Mouse (Mus musculus) kidney, adult 2 months (tissue): ENCODE results near the gene Spns2. TPM values are rescaled to one million over a fixed set of nuclear protein-coding genes. Genes with fewer than 3 reads are reported as not detected.

Experiments
- DNase-seq: peaks from one replicate; pipeline ENCODE4 v3.0.0; 2021
- H3K27ac ChIP-seq: fragments of 200-500 bp; 2 replicates; pipeline ENCODE4 v1.5.1; 2012; ENCODE audit warnings: low read depth, low read length, control low read depth, inconsistent platforms; ENCODE audit not compliant: insufficient read depth
- H3K27me3 ChIP-seq: fragments of 200-500 bp; replicated peaks from 2 replicates; pipeline ENCODE4 v1.6.1; 2012; ENCODE audit warnings: mild to moderate bottlenecking, moderate library complexity, low read length, inconsistent platforms; ENCODE audit not compliant: control insufficient read depth, insufficient read depth
- H3K36me3 ChIP-seq: fragments of 200-500 bp; 2 replicates; pipeline ENCODE4 v1.6.1; 2012; ENCODE audit warnings: mild to moderate bottlenecking, moderate library complexity, low read length, inconsistent platforms; ENCODE audit not compliant: control insufficient read depth, insufficient read depth
- H3K4me1 ChIP-seq: fragments of 200-500 bp; 2 replicates; pipeline ENCODE4 v1.6.1; 2011; ENCODE audit warnings: low read length; ENCODE audit not compliant: control insufficient read depth, insufficient read depth
- H3K4me3 ChIP-seq: fragments of 200-500 bp; 2 replicates; pipeline ENCODE4 v1.5.1; 2011; ENCODE audit warnings: mild to moderate bottlenecking, low read depth, low read length, control low read depth; ENCODE audit not compliant: insufficient read depth
- CTCF ChIP-seq: fragments of 200-500 bp; conservative IDR thresholded peaks from 2 replicates; pipeline ENCODE4 v1.5.1; 2011; ENCODE audit warnings: low read depth, mild to moderate bottlenecking, control low read depth, low read length, moderate library complexity, mixed read lengths; ENCODE audit not compliant: insufficient read depth, insufficient read length
- POLR2A ChIP-seq: fragments of 200-500 bp; IDR thresholded peaks from one replicate; pipeline ENCODE4 v1.6.1; 2011; ENCODE audit warnings: low read depth, low read length, control low read depth
- WGBS: fragments of 180-500 bp; shearing (Covaris S2); methylation state at CpG from one replicate; pipeline ENCODE4 v1.1.7; 2018; 5-methylcytosine and 5-hydroxymethylcytosine counted together
- polyA plus RNA-seq: library from polyadenylated mRNA; depleted of rRNA; stranded (reverse); fragments of >200 nt; gene quantifications from 2 replicates; pipeline ENCODE4 v1.2.3, GENCODE M21; 2012

The Spns2 gene
- polyA plus RNA-seq, 1 experiment = 102 TPM

DNA sequence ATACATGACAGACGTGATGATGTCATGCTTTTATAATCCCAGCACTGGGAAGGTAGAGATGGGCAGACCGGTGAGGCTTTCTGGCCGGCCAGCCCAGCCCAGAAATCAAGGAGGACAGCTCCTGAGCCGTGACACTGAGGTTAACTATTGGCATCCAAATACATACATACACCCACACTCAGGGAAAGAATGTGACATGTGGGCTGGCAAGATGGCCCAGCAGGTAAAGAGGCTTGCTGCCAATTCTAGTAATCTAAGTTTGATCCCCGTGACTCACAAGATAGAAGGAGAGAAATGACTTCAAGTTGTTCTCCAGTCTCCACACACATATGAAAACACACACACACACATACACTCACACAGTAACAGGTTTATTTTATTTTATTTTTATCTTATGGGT is 41.4 kb upstream of the Spns2 start:
- DNase-seq = no peak
- TF ChIP-seq POLR2A = no peak
- TF ChIP-seq CTCF = no peak
- 75% methylated on average over 5 of the region's 5 CpGs for WGBS

DNA sequence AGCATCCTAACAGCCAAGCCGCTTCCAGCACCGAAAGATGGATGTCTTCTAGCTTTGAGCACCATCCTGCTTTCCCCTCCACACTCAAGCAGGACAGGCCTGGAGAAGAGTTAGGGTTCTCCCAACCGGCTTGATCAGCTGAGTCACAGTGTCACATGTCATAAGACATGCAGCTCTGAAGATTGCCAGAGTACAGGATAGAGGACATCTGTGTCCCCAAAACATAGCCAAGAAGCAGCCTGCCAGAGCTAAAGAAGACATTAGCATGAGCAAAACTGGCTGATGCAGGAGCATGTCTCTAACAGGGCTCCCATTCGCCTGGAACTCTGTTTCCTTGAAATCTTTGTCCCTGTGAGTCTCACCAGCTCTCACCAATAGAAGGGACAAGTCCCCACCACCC is 36.5 kb upstream of the Spns2 start:
- Histone ChIP-seq H3K27me3 (no peaks in the 10 kb centered on the region), H3K27ac (no peak overlapping the region), H3K4me3 (no peak overlapping the region), H3K4me1 (peaks cover 9% of the 10 kb centered on the region), H3K36me3 (no peaks in the 10 kb centered on the region)
- no peak for TF ChIP-seq POLR2A
- no peak for TF ChIP-seq CTCF
- WGBS = 88% methylated on average over 4 of the region's 4 CpGs
- no peak for DNase-seq

More for the DNA sequence above, 41.4 kb upstream of the Spns2 start:
- Histone ChIP-seq H3K27me3 (no peaks in the 10 kb centered on the region), H3K4me1 (no peaks in the 10 kb centered on the region), H3K4me3 (no peak overlapping the region), H3K36me3 (no peaks in the 10 kb centered on the region), H3K27ac (no peak overlapping the region)

DNA sequence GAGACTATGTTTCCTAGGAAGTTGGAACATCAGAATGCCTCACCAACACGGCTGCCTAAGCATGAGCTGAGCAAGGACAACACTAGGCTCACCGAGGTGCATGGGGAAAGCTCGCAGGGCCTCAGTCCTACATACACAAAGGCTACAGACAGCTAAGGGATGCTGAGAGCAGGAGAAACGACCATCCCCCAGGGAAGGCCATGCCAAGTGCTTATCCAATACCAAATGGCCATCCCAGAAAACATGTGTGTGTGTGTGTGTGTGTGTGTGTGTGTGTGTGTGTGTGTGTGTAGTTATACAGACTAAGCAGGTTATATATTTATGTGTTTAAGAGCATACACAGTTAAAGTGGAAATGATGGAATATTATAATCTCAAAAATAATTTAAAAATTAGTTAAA is 34.0 kb upstream of the Spns2 start:
- Histone ChIP-seq H3K4me1 (peaks cover 9% of the 10 kb centered on the region), H3K27ac (no peak overlapping the region), H3K4me3 (no peak overlapping the region), H3K36me3 (no peaks in the 10 kb centered on the region), H3K27me3 (no peaks in the 10 kb centered on the region)
- no peak for DNase-seq
- TF ChIP-seq POLR2A (no peak), CTCF (no peak)
- 81% methylated on average over 4 of the region's 4 CpGs for WGBS

DNA sequence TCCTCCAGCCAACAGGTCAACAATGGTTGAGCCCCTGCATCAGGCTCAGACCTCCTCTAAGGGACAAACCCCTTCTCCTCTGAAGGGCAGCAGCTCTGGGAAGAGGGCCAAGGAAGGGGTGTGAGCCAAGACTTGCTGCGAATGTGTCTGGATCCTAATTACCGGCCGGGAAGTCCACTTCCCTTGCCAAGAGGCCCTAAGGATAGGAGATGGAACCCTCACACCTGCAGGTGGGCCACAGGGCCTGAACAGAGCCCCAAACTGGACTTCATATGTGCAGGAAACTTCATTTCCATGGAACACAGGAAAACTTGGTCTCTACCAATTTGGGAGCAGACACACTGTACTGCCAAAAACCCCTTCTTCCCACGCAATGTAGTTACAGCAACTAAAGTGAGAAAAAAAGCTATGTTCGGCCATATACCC is 32.9 kb upstream of the Spns2 start:
- no peak overlapping the region for H3K27ac ChIP-seq
- H3K4me3 ChIP-seq = no peak overlapping the region
- DNase-seq = peak; percentile 78
- H3K36me3 ChIP-seq = no peaks in the 10 kb centered on the region
- peaks cover 9% of the 10 kb centered on the region for H3K4me1 ChIP-seq
- 32% methylated on average over 5 of the region's 5 CpGs for WGBS
- H3K27me3 ChIP-seq = no peaks in the 10 kb centered on the region
- TF ChIP-seq CTCF = no peak
- TF ChIP-seq POLR2A = no peak

DNA sequence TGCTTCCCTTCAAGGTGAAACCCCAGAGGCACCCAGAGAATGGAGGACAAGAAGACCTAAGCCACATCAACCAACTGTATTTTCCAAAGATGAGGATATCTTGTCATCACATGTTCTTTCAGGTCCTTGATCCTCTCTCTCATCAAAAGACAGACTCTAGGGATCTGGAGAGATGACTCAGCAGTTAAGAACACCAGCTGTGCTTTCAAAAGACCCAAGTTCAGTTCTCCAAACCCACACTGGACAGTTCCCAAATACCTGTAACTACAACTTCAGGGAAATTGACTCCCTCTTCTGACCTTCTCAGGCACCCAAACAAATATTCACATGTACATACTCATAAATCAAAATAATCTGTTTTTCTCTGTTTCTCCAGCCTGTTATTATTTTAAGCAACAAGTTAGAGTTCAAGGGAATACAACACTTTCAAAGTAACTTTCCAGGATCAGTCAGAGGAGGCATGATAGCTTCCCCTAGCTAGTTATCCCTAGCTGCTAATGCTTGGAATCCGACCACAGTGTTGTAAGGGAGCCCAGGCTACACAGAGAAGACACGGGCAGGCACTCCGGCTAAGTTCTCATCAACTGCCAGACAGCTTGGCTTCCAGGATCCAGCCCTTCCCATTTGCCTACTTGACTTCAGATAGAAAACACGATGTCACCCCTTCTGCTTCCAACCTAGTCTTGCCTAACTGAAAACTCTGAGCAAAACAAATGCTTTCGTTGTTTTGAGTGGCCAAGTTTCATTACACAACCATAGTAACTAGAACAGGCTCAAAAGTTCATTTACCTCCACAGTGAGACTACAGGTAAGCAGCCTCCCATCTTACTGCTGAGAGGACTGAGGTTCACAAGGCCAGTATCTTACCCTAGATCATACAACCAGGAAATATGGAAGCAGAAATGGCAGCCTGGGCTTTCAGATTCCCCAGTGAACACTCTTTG is 32.2 kb upstream of the Spns2 start:
- Histone ChIP-seq H3K27ac (no peak overlapping the region), H3K27me3 (no peaks in the 10 kb centered on the region), H3K4me1 (peaks cover 9% of the 10 kb centered on the region), H3K36me3 (no peaks in the 10 kb centered on the region), H3K4me3 (no peak overlapping the region)
- peak; percentile 17 for DNase-seq
- TF ChIP-seq CTCF (no peak), POLR2A (no peak)
- 73% methylated on average over 5 of the region's 5 CpGs for WGBS

DNA sequence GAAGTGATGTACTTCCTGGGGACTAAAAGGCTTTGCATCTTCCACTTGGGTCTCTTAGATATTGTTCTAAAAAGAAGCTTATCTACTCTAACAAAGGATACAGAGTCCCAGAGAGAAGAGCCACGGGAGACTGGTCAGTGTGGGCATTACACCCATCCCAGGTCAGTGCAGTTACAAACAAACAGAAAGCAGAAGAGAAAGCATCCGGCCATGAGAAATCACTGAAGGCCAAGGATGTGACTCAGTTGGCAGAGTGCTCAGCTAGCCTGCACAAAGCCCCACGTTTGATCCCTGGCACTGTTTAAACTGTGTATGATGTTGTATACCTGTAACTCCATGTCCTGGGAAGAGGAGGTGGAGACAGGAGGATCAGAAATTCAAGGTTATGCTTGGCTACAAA is 30.2 kb upstream of the Spns2 start:
- Histone ChIP-seq H3K27me3 (no peaks in the 10 kb centered on the region), H3K4me1 (peaks cover 9% of the 10 kb centered on the region), H3K36me3 (no peaks in the 10 kb centered on the region), H3K4me3 (no peak overlapping the region), H3K27ac (no peak overlapping the region)
- no peak for TF ChIP-seq CTCF
- no peak for TF ChIP-seq POLR2A
- 54% methylated on average over 3 of the region's 3 CpGs for WGBS
- no peak for DNase-seq

DNA sequence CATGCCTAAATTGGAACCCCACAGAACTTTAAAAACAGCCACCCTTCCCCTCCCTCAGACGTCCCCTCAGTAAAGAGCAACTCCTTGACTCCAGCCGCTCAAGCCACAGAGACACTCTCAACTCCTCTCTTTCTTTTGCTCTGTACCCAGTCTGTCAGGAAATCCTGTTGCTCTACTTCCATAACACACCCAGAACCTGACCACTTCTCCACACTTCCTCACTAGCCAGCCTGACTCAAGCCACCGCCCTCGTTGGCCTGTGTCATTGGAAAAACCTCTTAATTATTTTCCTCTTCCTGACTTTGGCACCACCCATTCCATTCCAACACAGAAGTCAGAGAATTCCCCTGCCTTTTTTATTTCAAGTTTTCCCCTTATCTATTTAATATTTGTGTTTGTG is 29.5 kb upstream of the Spns2 start:
- Histone ChIP-seq H3K27me3 (no peaks in the 10 kb centered on the region), H3K4me3 (no peak overlapping the region), H3K27ac (no peak overlapping the region), H3K36me3 (no peaks in the 10 kb centered on the region), H3K4me1 (peaks cover 9% of the 10 kb centered on the region)
- no peak for TF ChIP-seq CTCF
- no peak for TF ChIP-seq POLR2A
- no peak for DNase-seq
- WGBS = 61% methylated on average over 4 of the region's 4 CpGs
